Mouse (Mus musculus) spleen, embryonic (tissue): ENCODE measurements at regions not wholly inside any gene's neighbourhood (a gene's known extent, or its start where the extent isn't known, plus 50 kb on each side); places are given as distances from the start of the nearest gene placed in this dataset.

Experiments
- CTCF ChIA-PET: fragments of 350-600 bp; sonication (Branson Sonifier 250); formaldehyde crosslinking; loops from one replicate; lab custom pipeline; 2022; lab: Charles Lee

GRCm38 (mm10) chr3:147180711-147181110 lies 328.5 kb downstream of the Ttll7 start:
- CTCF ChIA-PET = no interaction called here

DNA sequence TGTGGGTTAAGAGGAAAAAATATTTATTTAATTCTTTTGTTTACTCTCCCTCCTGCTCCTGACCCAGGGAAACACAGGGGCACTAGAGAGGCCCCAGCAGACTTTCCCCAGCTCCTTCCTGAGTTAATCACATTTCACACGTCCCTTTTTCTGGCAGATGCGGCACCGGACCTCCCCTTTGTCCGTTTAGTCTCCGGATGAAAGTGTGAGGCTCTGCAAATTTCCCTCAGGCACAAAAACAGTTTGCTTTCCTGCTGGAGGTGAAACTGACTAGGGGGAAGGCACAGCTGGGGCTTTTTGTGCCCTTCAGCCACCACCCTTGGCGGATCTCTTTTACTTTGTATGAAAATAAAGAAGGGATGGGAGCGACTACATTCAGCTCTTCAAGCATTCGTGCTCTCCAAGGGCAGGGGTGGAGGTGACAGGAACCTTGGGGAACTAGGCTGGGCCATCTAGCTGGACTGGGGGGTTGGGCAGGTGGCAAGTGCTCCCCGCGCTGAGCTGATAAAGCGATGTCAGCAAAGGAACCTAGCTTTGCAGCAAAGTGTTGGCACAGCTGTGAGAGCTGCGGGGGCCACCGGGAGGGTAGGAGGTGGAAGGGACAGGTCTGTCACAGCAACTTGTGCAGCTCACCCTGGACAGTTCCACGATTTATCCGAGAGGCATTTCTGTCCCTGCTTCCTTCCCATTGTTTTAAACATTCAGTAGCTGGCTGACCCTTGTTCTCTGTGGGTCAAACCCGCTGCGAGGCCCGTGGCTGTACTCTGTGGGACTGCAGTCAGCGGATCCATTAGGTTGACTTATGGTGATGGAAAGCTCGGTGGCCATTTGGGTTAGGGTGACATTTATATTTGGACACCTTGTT lies 329.6 kb downstream of the Ttll7 start:
- CTCF ChIA-PET = no interaction called here

- CTCF ChIA-PET = no interaction called here
These were observed 330.3 kb downstream of the Ttll7 start for GRCm38 (mm10) chr3:147182366-147182875.

GRCm38 (mm10) chr3:147183656-147184290 lies 331.6 kb downstream of the Ttll7 start:
- CTCF ChIA-PET = no interaction called here

DNA sequence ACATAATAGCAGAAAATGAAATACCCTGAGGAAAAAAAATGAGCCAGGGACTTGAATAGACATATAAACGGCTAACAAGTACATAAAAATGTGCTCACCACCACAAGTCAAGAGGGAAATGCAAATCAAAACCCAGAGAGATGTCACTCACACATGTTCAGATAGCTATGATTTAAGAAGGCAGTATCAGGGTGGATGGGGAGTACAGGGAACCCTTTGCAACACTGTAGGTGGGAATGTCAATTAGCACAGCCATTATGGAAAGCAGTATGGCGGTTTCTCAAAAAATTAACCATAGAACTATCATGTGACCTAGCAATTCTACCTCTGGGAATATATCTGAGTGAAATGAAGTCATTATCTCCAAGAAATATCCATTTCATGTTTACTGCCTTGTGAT lies 337.6 kb downstream of the Ttll7 start:
- CTCF ChIA-PET = no interaction called here

GRCm38 (mm10) chr3:147196626-147197025 lies 344.5 kb downstream of the Ttll7 start:
- CTCF ChIA-PET = no interaction called here

- CTCF ChIA-PET = no interaction called here
These were observed 345.0 kb downstream of the Ttll7 start for GRCm38 (mm10) chr3:147197215-147197614.

GRCm38 (mm10) chr3:147211127-147211940 lies 359.2 kb downstream of the Ttll7 start:
- CTCF ChIA-PET = no interaction called here

GRCm38 (mm10) chr3:147228663-147229062 lies 376.5 kb downstream of the Ttll7 start:
- CTCF ChIA-PET = no interaction called here

DNA sequence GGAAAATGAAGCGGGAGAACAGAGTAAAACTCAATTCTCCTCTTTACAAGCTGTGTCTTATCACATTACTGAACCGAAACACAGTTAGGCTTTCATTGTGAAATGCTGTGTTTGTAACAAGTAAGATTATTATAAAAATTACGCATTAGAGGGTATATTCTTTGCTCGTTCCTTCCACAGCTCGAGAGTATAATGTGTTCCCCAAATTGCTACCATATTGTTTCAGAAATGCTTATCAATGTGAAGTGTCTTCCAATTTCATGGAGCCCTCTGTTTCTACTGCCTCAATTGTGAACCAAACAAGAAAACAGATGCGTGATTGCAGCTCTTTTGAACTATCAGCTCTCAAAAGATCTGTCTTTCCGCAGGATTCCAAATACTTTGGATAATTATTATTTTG lies 378.4 kb downstream of the Ttll7 start:
- CTCF ChIA-PET = no interaction called here

GRCm38 (mm10) chr3:147238398-147238797 lies 386.2 kb downstream of the Ttll7 start:
- CTCF ChIA-PET = no interaction called here

DNA sequence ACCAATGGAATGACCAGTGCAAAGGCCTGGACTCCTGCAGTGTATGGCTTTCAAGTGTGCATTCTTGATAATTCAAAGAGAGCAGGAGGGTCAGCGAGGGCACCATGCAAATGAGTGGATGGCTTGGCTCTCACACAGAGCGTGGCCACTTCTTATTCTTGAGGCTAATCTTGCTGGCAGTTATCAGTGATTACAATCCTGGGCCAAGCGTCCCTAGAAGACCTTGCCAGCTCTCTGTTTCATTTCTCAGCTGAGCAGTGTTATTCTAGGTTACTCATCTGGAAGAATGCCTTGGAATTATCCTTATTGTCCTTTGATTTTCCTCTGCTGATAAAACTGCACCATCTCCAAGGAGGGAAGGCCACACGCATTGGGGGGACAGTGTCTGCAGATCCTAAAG lies 388.5 kb downstream of the Ttll7 start:
- CTCF ChIA-PET = no interaction called here

DNA sequence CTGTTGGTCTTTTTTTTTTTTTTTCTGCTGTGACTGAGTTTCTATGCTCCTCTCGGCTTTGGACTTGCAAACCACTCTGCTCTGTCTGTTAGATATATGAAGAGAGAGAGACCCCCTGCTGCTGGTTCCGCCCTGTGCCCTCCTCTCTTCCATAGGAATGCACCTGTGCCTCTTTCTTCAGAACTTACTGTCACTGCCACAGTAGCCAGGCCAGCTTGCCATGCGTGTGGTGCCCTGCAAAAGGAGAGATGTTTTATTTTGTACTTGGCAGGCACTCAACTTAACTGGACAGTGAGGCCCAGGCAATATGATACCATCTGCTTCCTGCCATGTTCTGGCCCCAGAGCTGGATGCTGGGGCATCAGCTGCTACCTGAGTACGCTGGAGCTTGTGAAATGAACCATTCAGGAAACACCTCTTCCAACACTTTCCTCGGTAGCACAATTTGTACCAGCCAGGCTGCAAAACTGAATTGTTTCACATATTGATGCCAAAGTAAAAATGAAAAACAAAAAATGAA lies 392.8 kb downstream of the Ttll7 start:
- CTCF ChIA-PET = no interaction called here

GRCm38 (mm10) chr3:147246141-147246540 lies 394.0 kb downstream of the Ttll7 start:
- CTCF ChIA-PET = no interaction called here

GRCm38 (mm10) chr3:147249466-147249865 lies 397.3 kb downstream of the Ttll7 start:
- CTCF ChIA-PET = no interaction called here

DNA sequence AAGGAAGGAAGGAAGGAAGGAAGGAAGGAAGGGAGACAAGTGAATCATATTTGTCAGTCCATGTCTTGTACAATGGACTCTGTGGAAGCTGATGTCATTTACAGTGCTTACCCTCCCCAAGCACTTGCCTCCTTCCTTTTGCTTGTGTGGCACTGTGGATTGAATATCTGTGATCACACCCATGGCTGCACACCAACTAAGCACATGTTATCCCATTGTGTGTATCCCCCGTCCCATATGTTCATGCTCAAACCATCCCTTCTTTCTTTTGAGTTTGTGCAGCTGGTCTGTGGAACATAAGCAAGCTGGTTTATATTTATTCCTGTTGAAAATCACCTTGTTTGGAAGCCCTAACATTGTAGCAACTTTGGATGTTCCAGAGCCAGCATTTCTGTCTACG lies 397.7 kb downstream of the Ttll7 start:
- CTCF ChIA-PET = no interaction called here

DNA sequence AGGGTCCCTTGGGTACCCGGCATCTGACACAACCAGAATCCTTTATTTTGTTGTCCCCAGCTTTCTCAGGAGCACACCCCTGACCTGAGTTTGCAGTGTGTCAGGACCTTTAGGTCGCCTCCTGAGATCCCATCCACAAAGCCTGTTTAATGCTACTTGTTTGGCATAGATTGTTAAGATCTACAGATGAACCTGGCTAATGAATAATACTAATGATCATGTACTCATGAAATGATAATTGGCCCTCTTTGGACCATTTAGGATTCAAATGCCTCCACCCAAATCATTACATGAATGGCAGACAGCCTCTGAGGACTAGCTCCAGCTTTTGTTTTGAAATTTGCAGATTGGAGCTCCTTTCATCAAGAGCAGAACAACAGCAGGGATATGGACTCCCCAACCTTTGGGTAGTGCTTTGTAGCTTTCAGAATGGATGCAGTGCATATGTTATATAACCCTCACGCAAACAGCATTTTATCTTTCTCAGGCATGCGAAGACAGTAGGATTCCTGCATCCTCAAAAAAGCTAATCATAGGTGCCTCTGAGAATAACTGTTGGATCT lies 400.1 kb downstream of the Ttll7 start:
- CTCF ChIA-PET = no interaction called here

- CTCF ChIA-PET = no interaction called here
These were observed 400.6 kb downstream of the Ttll7 start for GRCm38 (mm10) chr3:147252812-147253211.

GRCm38 (mm10) chr3:147254454-147254853 lies 402.3 kb downstream of the Ttll7 start:
- CTCF ChIA-PET = no interaction called here

DNA sequence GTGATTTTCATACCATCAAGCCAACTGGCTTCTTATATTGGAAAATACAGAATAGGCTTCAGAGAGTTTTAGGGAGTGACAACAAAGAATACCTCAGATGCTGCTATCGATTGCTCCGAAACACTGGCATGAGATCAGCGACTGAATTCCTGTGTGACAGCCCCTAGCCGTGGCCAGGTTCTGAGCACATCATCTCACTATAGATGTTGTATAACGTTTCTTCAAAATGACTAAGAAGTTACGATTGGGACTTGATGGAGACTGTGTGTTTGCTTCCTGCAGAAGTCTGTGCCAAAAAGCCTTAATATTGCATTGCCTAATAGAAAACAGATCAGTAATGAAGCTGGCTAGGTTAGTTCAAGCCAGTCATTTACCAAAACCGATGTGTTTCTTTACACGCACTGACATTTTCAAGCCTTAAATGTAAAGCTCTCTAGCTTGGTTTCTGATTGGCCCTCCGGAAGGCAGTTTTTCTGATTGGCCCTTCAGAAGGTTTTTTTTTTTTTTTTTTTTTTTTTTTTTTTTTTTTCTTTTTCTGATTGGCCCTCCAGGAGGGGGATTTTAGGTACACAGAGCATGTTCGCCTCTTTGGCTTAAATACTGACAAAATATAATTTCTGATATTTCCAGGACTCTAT lies 408.9 kb downstream of the Ttll7 start:
- CTCF ChIA-PET = no interaction called here

DNA sequence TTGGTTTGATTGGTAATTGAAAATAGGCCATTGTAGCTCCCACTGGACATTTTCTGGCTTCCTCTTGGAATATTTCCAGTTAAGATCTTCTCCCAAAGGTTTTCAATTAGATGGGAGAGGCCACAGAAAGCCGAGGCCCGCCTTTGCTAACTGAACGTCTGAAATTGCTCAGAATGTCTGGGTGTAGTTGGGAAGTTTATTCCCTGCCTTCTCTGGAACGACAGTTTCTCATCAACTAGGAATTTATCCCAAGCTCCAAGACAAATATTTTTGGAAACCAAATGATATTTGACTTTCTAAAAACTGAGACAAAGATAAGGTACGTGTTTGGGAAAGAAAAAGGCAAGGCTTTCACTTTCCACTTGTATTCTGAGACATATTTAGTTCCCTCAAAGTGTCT lies 414.4 kb downstream of the Ttll7 start:
- CTCF ChIA-PET = no interaction called here
